Mouse (Mus musculus) urinary bladder, adult 2 months (tissue): ENCODE data around the gene Gm28048. TPM values are rescaled to one million over a fixed set of nuclear protein-coding genes. Genes with fewer than 3 reads are reported as not detected.

Experiments
- DNase-seq: peaks from one replicate; pipeline ENCODE4 v3.0.0; 2022; ENCODE audit warnings: low spot score
- polyA plus RNA-seq: library from polyadenylated mRNA; depleted of rRNA; stranded (reverse); fragments of >200 nt; gene quantifications from 2 replicates; pipeline ENCODE4 v1.2.3, GENCODE M21; 2012

The Gm28048 gene
- polyA plus RNA-seq, 1 experiment = 7.9 TPM

DNA sequence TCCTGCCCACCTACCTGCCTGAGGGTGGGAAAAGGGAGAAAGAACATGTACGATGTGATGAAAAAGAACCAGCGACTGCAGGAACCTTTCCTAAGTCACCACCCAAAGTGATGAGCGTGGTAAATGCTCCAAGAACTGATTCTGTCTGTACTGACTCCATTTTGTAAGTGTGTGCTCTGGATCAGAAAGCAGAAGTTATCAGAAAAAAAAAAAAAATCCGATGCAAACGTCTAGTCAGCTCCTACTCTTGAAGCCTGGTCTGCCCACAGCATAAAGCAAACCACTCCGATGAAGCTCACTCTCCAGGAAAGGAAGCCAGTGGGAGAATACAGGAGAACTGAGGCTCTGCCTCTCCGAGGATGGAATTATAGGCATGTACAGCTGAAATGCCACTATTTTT, 29.2 kb downstream of the Gm28048 start:
- no peak for DNase-seq

- no peak for DNase-seq
Measured at GRCm38 (mm10) chr11:22950131-22950530, 31.8 kb downstream of the Gm28048 start.

DNA sequence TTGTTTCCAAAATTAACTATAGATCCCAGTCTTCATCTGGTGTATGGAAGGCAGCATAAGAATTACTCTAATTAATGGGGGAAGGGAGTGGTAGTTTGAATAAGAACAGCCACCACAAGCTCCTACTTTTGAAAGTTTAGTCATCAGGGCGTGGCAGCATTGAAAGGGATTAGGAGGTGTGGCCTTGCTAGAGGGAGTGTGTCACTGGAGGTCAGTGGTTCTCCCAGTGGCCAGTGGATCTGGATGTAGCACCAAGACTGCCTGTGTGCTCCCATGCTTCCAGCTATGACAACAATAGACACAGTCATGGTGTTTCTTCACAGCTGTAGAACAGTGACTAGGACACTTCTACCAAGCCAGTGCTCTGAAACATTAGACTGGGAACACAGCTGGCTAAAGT, 32.8 kb downstream of the Gm28048 start:
- DNase-seq = no peak

- no peak for DNase-seq
Measured at GRCm38 (mm10) chr11:22938983-22939382, 42.9 kb downstream of the Gm28048 start.

GRCm38 (mm10) chr11:22937716-22938316, 44.1 kb downstream of the Gm28048 start:
- DNase-seq = no peak

- DNase-seq = no peak
Measured at GRCm38 (mm10) chr11:22936446-22937125, 45.3 kb downstream of the Gm28048 start.

- DNase-seq = no peak
Measured at GRCm38 (mm10) chr11:22932167-22932566, 49.7 kb downstream of the Gm28048 start.

DNA sequence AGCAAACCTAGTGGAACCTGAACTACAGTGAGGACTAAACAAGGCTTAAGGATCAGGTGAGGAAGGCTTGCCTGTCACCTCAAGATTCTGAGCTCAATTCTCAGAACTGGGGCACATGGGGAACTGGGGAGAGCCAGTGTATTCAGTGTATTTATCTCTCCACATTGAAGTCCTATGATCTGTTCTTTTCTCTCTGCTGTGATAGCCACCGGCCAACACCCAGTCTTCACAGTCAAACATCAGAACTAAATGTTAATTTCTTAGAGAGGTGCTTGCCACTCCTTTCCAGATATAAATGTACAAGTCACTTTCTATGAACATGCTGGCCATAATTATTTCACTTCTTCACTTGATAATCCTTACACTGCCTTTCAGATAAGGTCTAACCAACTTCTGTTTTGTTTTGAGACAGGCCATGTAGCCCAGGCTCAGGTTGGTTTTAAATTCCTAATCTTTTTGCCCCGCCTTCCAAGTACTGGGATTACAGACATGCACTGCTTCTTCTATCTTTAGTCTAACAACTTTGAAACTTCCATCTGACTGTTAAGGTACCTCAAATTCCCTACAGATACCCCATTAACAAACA, 50.5 kb downstream of the Gm28048 start:
- no peak for DNase-seq

DNA sequence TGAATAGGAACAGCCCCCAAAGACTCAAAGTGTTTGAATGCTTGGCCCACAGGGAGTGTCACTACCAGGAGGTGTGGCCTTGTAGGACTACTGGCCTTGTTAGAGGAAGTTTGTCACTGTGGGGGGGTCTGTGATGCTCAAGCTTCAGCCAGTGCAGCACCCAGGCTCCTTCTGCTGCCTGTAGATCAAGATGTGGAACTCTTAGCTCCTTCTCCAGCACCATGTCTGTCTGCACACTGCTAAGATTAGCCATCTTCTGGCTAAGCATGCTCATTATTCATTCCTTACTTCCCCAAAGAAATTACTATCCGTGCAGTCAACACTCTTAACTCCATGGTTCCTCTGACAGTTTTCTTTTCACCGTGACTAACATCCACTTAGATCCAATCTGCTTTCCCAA, 51.8 kb downstream of the Gm28048 start:
- no peak for DNase-seq

DNA sequence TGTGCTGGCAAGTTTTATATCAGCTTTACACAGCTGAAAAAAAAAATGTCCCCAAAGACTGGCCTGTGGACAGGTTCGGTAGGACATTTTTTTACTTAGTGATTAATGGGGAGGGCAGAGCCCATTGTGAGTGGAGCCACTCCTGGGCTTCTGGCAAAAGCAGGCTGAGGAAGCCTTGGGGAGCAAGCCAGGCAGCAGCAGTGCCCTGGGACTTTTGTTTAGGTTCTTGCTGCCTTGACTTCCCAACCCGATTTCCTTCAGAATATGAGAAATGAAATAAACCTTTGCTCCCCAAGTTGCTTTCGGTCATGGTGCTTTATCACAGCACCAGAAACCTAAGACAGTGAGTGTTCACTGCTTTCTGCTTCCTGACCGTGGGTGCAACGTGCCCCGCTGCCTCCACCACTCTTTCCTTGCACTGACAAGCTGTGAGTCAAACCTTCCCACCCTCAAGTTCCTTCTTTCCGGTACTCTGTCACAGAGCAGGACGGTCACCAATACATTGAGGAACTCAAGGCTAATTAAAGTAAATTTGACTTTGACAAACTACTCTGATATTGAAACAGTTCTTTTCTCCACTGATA, 53.2 kb downstream of the Gm28048 start:
- no peak for DNase-seq

- DNase-seq = no peak
Measured at GRCm38 (mm10) chr11:22923606-22924005, 58.3 kb downstream of the Gm28048 start.

- no peak for DNase-seq
Measured at GRCm38 (mm10) chr11:22922546-22922945, 59.3 kb downstream of the Gm28048 start.

DNA sequence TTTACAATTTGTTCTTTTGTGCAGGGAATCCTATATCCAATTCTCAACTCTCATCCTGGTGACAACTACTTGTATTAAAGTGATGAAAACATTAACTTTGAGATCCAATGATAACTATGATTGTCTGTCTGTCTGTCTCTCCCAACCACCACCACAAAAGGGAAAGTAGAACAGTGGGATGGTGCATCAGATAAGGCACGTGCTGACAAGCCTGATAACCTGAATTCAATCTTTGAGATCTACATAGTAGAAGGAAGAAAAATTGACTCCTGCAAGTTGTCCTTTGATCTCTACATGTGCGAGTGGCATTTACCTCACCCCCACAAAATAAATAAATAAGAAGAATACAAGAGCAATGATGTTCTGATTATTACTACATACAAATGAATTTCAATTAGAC, 62.6 kb downstream of the Gm28048 start:
- no peak for DNase-seq

DNA sequence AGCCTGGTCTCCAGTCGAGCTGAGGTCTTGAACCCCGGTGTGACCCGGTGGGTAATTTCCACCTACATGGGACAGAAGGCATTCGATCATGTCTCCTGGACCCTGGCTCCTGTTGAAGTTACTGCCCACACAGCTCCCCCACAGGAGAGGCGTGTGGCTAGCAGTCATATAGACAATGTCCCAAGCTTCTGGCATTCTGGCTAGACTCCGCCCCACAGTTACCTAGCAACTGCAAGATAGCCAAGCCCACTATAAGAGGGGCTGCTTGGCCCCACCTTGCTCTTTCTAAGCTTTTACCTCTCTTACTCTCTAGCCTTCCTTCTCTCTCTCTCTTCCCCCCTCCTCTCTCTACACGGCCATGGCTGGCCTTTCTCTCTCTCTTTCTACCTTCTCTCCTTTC, 64.1 kb downstream of the Gm28048 start:
- no peak for DNase-seq

DNA sequence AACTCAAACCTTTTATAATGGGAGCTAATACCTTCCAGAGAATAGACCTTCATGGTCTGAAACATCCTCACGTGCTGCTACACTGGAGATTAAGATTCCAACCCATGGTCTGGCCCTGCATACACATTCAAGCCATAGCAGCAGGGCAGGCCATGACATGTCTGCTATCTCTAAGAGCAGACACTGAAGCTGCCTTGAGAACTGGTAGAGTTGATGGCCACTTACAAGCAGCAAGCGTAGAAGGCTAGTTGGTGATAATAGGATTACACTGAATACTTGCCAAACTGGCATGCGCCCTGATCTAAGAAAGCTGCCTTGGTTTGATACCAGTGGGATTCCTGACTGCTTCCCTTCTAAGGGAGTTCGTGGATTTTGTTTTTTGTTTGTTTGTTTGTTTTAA, 68.1 kb downstream of the Gm28048 start:
- no peak for DNase-seq

DNA sequence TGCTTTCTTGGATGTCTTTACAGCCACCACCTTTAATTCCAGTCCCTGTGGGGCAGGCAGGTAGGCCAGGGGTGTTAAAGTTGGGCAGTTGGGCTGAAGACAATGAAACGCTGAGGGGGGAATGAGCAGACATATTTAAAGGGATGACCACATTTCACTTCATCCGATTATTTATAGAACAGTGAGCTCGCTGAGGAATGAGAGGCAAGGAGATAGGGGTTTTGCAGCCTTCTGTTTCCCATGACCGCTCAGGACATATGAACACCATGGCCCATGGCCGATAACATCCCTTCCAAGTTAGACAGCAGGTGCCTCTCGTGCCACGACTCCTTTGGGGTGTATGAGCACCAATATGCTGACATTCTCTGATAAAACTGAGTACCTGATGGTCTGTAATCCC, 70.1 kb downstream of the Gm28048 start:
- no peak for DNase-seq

DNA sequence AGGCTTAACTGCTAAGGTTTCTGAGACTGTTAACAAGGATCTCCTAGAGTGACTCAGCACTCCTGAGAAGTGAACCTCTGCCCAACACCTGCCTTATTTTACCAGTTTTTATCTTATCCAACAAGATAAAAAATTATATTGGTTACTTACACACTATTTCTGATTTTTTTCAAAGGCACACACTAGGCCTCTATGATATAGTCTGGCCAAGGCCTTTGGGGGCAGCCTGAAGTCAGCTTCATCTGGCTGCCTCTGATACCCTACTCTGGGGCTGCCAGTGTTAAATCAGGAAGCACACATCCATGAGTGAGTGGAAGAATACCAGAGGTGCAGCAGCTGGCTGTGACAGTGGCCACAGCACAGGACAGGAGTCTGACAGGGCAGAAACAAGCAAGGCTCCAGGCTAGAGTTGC, 75.4 kb downstream of the Gm28048 start:
- DNase-seq = no peak

GRCm38 (mm10) chr11:22902923-22903322, 79.0 kb downstream of the Gm28048 start:
- no peak for DNase-seq

DNA sequence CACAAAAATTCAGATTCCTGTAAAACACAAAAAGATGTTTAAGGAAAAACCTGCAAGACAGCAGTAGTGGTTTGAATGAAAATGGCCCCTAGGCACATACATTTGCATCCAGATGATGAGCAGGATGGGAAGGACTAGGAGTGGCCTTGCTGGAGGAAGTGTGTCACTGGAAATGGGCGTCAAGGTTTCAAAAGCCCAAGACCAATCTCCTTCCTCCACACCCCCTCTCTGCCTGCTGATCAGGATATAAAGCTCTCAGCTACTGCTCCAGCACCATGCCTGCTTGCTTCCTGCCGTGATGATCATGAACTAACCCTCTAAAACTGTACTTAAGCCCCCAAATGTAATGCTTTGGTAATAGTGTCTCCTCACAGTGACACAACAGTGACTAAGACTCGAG, 81.8 kb downstream of the Gm28048 start:
- DNase-seq = no peak

DNA sequence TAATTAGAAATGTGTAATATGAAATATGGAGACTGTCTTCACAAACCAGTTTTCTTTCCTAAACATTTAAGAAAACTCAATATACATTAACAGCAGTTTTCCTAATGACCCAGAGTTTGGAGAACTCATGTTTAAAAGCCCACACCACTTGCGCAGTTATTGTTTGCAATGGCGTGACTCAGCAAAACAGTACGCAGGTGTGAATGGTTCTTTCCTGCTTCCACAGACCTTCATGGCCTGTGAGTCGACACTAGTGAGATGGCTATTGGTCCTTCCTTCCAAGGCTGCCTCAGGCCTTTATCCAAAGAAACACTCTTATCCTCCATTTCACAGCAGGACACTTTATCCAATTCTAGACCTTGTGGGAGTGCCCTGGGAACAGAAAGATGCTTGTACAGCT, 84.2 kb downstream of the Gm28048 start:
- no peak for DNase-seq

GRCm38 (mm10) chr11:22897127-22897526, 84.8 kb downstream of the Gm28048 start:
- DNase-seq = no peak

DNA sequence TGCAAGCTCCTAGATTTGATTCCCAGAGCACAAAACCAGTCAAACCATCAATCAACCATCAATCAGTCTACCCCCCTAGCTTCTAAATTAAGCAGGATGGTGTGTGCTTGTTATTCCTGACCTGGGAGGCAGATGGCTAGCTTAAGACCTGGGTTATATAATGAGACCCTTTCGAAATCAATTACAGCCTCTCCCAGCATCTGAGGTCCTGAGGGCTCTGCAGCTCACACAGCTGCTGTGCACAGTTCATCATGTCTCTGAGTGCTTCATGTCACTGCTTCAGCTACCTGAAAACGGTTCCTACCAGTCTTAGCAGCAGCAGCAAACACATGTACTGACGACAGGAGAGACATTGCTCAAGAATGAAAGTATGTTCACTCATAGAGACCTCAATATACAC, 88.8 kb downstream of the Gm28048 start:
- no peak for DNase-seq

DNA sequence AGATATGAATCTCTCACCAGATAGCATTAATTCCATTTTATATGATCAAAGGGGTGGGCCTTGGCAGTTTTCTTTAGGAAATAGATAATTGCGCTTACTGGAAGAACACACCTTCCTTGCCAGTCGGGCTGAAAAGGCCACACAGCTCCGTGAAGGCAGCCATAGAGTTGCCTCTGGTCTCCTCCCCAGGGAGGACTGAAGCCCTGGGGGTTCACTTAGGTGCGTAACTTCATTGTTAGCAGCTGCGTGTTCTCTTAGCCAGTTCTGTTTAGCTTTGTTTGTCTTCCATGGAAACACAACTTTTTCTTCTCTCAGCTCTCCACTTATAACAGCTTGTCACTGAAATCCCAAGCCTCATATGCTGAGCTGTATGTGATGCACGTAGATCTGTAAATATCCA, 89.4 kb downstream of the Gm28048 start:
- DNase-seq = no peak
